Mouse (Mus musculus) bone marrow macrophage, adult 2 months (primary cell): ENCODE data around the gene Uggt1.

ENCODE experiments used
- CTCF ChIP-seq: IDR thresholded peaks from 2 replicates; pipeline ENCODE4 v1.5.1; 2012; ENCODE audit warnings: low read depth, mild to moderate bottlenecking, low read length, moderate library complexity
- POLR2A ChIP-seq: IDR thresholded peaks from 2 replicates; pipeline ENCODE4 v1.6.1; 2012; ENCODE audit warnings: mild to moderate bottlenecking, low read depth, low read length, borderline replicate concordance

GRCm38 (mm10) chr1:36271516-36272230 lies 27.2 kb upstream of the Uggt1 start:
- TF ChIP-seq POLR2A (no peak), CTCF (no peak)
